Comparison of ENCODE assay signal across 10 mouse cellular contexts in the genomic region with DNA sequence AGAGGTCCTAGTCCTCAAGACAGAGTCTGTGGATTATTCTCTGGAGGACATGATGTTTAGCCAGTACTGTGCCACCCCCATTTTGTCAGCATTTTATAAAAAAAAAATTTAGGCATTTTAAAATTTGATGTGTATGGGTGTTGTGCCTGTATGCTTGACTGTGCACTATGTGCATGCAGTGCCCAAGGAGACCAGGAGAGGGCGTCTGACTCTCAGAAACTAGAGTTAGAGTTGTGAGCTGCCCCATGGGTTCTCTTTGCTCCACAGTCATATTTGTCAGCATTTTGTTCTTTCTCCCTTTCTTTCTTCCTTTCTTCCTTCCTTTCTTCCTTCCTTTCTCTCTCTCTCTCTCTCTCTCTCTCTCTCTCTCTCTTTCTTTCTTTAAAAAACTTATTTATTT. TPM values are rescaled to one million over a fixed set of nuclear protein-coding genes. Genes with fewer than 3 reads are reported as not detected.
DNase-seq lines count a peak whose midpoint lies in the region; ATAC-seq and TF ChIP-seq lines count a peak whose summit lies in the region.
"Had no signal": no experiment of that assay in that cellular context is flagged by ENCODE, and none has a peak within 500 bp of the region (broad histone marks: within the 10 kb centered on the region; RNA-seq: fewer than 3 reads in every experiment).

No protein-coding gene starts in this region.

- H3K27me3 ChIP-seq in liver, embryonic 11.5 days (replicated peaks; ENCODE audit: control insufficient read depth, insufficient read depth, low read length), result no peaks in the 10 kb centered on the region
- 0 out of 2 replicates have a peak, but pooled peaks cover 5% of the 10 kb centered on the region for H3K27me3 ChIP-seq in kidney, embryonic 15.5 days
- H3K27me3 ChIP-seq: neural tube, embryonic 15.5 days had no signal

- H3K9ac ChIP-seq in liver, embryonic 11.5 days (ENCODE audit: low read depth, low read length), result no peak overlapping the region
- no peak overlapping the region for H3K9ac ChIP-seq in kidney, embryonic 15.5 days
- H3K9ac ChIP-seq: neural tube, embryonic 15.5 days had no signal

- no peak for ATAC-seq in liver, embryonic 11.5 days (replicated peaks; ENCODE audit: low FRiP score)
- ATAC-seq in neutrophil, adult 5-6 weeks (ENCODE audit: extremely low read depth, insufficient number of reproducible peaks, low FRiP score, poor library complexity, severe bottlenecking), result peak; percentile 69; the same call in 1 of the 2 replicates
- no peak for ATAC-seq in kidney, embryonic 15.5 days (replicated peaks; ENCODE audit: low FRiP score)

- no peak overlapping the region for H3K4me2 ChIP-seq in liver, embryonic 11.5 days
- no peak overlapping the region for H3K4me2 ChIP-seq in kidney, embryonic 15.5 days
- H3K4me2 ChIP-seq: neural tube, embryonic 15.5 days had no signal

- intact Hi-C loops in gastrocnemius, postnatal 36 days (cut with DNase I), result no loop called here

- H3K36me3 ChIP-seq in liver, embryonic 11.5 days (ENCODE audit: control insufficient read depth, insufficient read depth, low read length), result no peaks in the 10 kb centered on the region
- H3K36me3 ChIP-seq in kidney, embryonic 15.5 days, result no peaks in the 10 kb centered on the region

- H3K4me3 ChIP-seq in liver, embryonic 11.5 days (ENCODE audit: low read depth, low read length), result no peak overlapping the region
- H3K4me3 ChIP-seq in kidney, embryonic 15.5 days (replicated peaks), result no peak overlapping the region
- H3K4me3 ChIP-seq: neural tube, embryonic 15.5 days had no signal

- no peaks in the 10 kb centered on the region for H3K4me1 ChIP-seq in liver, embryonic 11.5 days (replicated peaks; ENCODE audit: control insufficient read depth, insufficient read depth, low read length)
- no peaks in the 10 kb centered on the region; the same call in 1 of the 2 replicates for H3K4me1 ChIP-seq in kidney, embryonic 15.5 days
- H3K4me1 ChIP-seq: neural tube, embryonic 15.5 days had no signal

- no peak for TF ChIP-seq POLR2A in brain, embryonic 14.5 days (IDR thresholded peaks at IDR 0.05; ENCODE audit: borderline replicate concordance, extremely low read depth, insufficient read depth, insufficient read length, poor library complexity, severe bottlenecking)

- DNase-seq in adrenal gland, postnatal 10 days, result peak; percentile 38
- DNase-seq in adrenal gland, postnatal 25 days, result no peak
- peak; percentile 56 for DNase-seq in liver
- no peak for DNase-seq in liver, embryonic 11.5 days (ENCODE audit: low spot score)
- DNase-seq in brain, embryonic 14.5 days (ENCODE audit: low read depth), result no peak
- no peak for DNase-seq in gastrocnemius, postnatal 36 days
- DNase-seq: layer of hippocampus, postnatal 36 days had no signal

- WGBS in liver, embryonic 11.5 days, result 13% methylated on average over 1 of the region's 1 CpGs
- WGBS in kidney, embryonic 15.5 days, result 26% methylated on average over 1 of the region's 1 CpGs

- no peaks in the 10 kb centered on the region for H3K9me3 ChIP-seq in liver, embryonic 11.5 days (ENCODE audit: control insufficient read depth, low read length)
- no peaks in the 10 kb centered on the region for H3K9me3 ChIP-seq in kidney, embryonic 15.5 days (replicated peaks)
- H3K9me3 ChIP-seq: neural tube, embryonic 15.5 days had no signal

- peak; percentile 38; the same call in 1 of the 2 replicates for TF ChIP-seq CTCF in brain, embryonic 14.5 days (IDR thresholded peaks at IDR 0.05; ENCODE audit: borderline replicate concordance, extremely low read depth, insufficient read depth, insufficient read length)

- H3K27ac ChIP-seq in liver, embryonic 11.5 days (ENCODE audit: low read depth, low read length), result no peak overlapping the region
- H3K27ac ChIP-seq in kidney, embryonic 15.5 days, result no peak overlapping the region
- H3K27ac ChIP-seq: neural tube, embryonic 15.5 days had no signal

RNA-seq across cellular contexts. Expression of a gene that starts 8.4 kb away (rescaled TPM):
- 1 to 10 TPM; 5.1 to 8.7 TPM for total RNA-seq in adrenal gland, postnatal 10 days (2021)
- 3.3 and 5.1 TPM in 2 replicates for total RNA-seq in adrenal gland, postnatal 25 days (2021)
- polyA plus RNA-seq in liver, embryonic 11.5 days (2014; fragmentation: Nextera tagmentation; extraction: Ambion mirVana), result 13.9 and 15.6 TPM in 2 replicates
- 0.50 and 0.82 TPM in 2 replicates for polyA plus RNA-seq in brain, embryonic 14.5 days (2012; rRNA removed)
- 64.6 and 79.0 TPM in 2 replicates for total RNA-seq in neutrophil, adult 5-6 weeks (2017)
- under 1 TPM; 0.36 to 0.37 TPM for total RNA-seq in gastrocnemius, postnatal 36 days (2021)
- 1.8 and 2.7 TPM in 2 replicates for polyA plus RNA-seq in kidney, embryonic 15.5 days (2015; fragmentation: Nextera tagmentation; extraction: Ambion mirVana)

RNA-seq across cellular contexts. Expression of a gene that starts 55.3 kb away (rescaled TPM):
- 10 to 100 TPM; 38.3 to 41.0 TPM for total RNA-seq in adrenal gland, postnatal 10 days (2021)
- 35.0 and 38.5 TPM in 2 replicates for total RNA-seq in adrenal gland, postnatal 25 days (2021)
- 108 and 109 TPM in 2 replicates for polyA plus RNA-seq in liver, embryonic 11.5 days (2014; fragmentation: Nextera tagmentation; extraction: Ambion mirVana)
- 63.7 and 64.8 TPM in 2 replicates for polyA plus RNA-seq in brain, embryonic 14.5 days (2012; rRNA removed)
- 19.1 and 20.1 TPM in 2 replicates for total RNA-seq in neutrophil, adult 5-6 weeks (2017)
- total RNA-seq in gastrocnemius, postnatal 36 days (2021), result 10 to 100 TPM; 15.6 to 18.0 TPM
- polyA plus RNA-seq in kidney, embryonic 15.5 days (2015; fragmentation: Nextera tagmentation; extraction: Ambion mirVana), result 73.0 and 82.4 TPM in 2 replicates

RNA-seq across cellular contexts. Expression of a gene that starts 57.7 kb away (rescaled TPM):
- 1 to 10 TPM; 3.0 to 4.3 TPM for total RNA-seq in adrenal gland, postnatal 10 days (2021)
- 2.4 and 3.5 TPM in 2 replicates for total RNA-seq in adrenal gland, postnatal 25 days (2021)
- 4.8 and 5.7 TPM in 2 replicates for polyA plus RNA-seq in liver, embryonic 11.5 days (2014; fragmentation: Nextera tagmentation; extraction: Ambion mirVana)
- polyA plus RNA-seq in brain, embryonic 14.5 days (2012; rRNA removed), result 7.7 and 13.2 TPM in 2 replicates
- 26.6 and 36.5 TPM in 2 replicates for total RNA-seq in neutrophil, adult 5-6 weeks (2017)
- under 1 TPM; 0.05 to 0.42 TPM for total RNA-seq in gastrocnemius, postnatal 36 days (2021)
- 4.8 and 6.0 TPM in 2 replicates for polyA plus RNA-seq in kidney, embryonic 15.5 days (2015; fragmentation: Nextera tagmentation; extraction: Ambion mirVana)

Comparison
In these comparisons a context has a peak if more than half of its experiments do, and no peak if none do; other contexts are left out.
1. DNase-seq: peak in adrenal gland, postnatal 10 days (single experiment) and liver (single experiment); none in adrenal gland, postnatal 25 days (single experiment), liver, embryonic 11.5 days (single experiment), brain, embryonic 14.5 days (single experiment) and gastrocnemius, postnatal 36 days (0 of 2).